Mouse (Mus musculus): ENCODE results near the gene Cmc2. TPM values are rescaled to one million over a fixed set of nuclear protein-coding genes. Genes with fewer than 3 reads are reported as not detected.

The Cmc2 gene
- 26.9 TPM for polyA plus RNA-seq (2017; shearing (Covaris generic))

GRCm38 (mm10) chr8:116921337-116922059 is at the start of gene Cmc2, which contains the start of gene Cenpn:
Cmc2 (minus strand) TSS chr8:116921455.
Cenpn (plus strand) TSS chr8:116921730.

GRCm38 (mm10) chr8:116943161-116943554 is 21.9 kb upstream of the Cmc2 start, which contains the start of gene Atmin:
Atmin (plus strand) TSS chr8:116943393.

Other genes with a start within 250 kb of the Cmc2 start
- gene Cdyl2, start 188.5 kb downstream of the Cmc2 start, polyA plus RNA-seq (2017; shearing (Covaris generic)): 34.1 TPM
- gene Cenpn, start 275 bp upstream of the Cmc2 start, polyA plus RNA-seq (2017; shearing (Covaris generic)): 1.5 TPM
- gene Atmin, start 21.9 kb upstream of the Cmc2 start, polyA plus RNA-seq (2017; shearing (Covaris generic)): 16.5 TPM
- gene 1700030J22Rik, start 57.5 kb upstream of the Cmc2 start, polyA plus RNA-seq (2017; shearing (Covaris generic)): 0.34 TPM
- 7.2 TPM for gene Gcsh, start 72.1 kb upstream of the Cmc2 start, polyA plus RNA-seq (2017; shearing (Covaris generic))
- gene Pkd1l2, start 161.0 kb upstream of the Cmc2 start, polyA plus RNA-seq (2017; shearing (Covaris generic)): 0.41 TPM
- not detected for gene Bco1, start 174.4 kb upstream of the Cmc2 start, polyA plus RNA-seq (2017; shearing (Covaris generic))
- 2.9 TPM for gene Gan, start 236.7 kb upstream of the Cmc2 start, polyA plus RNA-seq (2017; shearing (Covaris generic))

All from effector memory CD4-positive, alpha-beta T cell, adult 5 months (primary cell).